Mouse (Mus musculus): Measurements from ENCODE around the gene Ptma.

Gene Ptma

DNA sequence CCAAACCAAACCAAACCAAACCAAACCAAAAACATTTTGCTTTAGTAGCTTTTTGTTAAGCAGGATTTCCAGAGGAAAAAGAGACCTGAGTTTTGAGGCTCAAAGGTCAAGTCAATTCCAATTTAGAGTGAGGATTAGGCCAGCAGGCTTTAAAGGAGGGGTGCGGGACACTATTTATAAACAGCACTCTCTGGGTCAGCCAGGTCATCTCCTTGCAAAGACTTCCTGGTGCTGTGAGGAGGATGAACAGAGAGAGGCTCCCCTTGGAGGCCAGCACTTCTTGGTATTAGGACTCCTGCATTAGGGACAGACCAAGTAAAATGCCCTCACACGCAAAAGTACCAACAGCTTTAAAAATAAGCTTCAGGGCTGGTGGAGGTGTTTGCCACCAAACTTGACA, 25.4 kb downstream of the Ptma start:
- no peak for DNase-seq

DNA sequence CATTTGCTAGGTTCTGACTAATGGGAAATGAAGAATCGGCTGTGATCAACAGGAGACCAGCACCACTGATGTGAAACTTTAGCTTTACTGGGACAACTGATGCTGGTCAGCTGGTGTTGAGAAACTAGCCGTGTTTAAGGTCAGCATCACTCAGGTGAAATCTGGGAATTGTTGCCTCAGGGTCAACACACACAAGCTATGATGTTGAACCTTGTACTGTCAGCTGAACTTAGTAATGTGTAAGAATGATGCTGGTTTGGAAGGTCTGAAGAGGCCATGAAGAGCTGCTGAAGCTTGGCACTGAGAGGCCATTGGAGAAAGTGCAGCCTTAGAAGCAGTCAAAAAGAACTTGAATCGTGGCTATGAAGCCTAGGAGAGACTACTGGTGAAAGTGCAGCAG, 29.1 kb downstream of the Ptma start:
- no peak for DNase-seq

DNA sequence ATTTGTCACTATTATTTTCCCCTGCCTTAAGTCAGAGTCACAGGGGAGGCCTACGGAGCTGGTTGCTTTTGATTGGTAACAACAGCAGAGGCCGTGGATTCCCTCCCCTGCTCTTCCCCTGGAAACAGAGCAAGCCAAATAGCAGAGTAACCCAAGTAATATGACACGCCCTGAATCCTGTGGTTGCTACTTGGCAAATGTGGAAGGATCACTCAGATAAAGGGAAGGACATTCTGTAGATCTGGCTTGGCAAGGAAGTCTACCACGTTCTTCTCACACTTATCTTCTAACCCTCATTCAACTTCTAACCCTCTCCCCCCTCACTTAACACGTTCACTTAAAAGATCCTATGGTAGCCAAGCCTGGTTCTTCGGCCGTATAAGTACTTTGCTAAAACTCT, 31.3 kb downstream of the Ptma start:
- DNase-seq: no peak

DNA sequence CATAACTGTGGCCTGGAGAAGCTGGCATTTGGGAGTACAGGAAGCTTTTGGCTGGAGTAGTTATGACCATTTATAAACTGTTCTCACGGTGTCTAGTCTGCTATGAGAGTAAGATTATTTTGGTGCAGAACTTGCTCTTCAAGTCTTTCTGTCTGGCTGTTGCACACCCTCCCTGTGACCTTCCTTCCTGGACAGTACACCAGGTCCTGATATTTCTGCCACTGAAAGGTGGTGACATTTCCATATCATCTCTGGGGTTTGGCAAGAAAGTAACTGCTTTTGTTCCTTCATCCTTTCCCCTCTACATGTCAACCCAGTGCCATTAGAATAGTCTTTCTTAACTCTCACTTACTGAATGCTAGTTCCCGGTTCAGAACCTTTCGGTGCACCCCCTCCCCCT, 32.7 kb downstream of the Ptma start:
- no peak for DNase-seq

DNA sequence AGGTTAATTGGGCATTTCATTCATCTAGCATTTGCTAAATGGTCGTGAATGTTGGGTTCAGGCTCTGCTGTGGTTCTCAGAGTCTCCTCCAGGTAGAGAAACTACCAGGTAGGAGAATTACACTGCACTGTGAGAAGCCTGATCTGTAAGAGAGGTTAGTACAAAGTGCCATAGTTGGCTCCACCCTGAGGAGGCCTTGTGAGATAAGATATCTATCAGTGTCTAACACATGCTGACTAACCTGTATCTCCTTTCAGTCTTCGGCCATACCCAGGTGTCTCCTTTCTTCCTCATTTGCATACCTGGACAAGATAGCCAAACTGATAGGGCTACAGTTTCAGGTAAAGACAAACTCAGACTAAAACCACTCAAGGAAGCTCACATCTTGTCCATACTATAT, 36.1 kb downstream of the Ptma start:
- DNase-seq: no peak

DNA sequence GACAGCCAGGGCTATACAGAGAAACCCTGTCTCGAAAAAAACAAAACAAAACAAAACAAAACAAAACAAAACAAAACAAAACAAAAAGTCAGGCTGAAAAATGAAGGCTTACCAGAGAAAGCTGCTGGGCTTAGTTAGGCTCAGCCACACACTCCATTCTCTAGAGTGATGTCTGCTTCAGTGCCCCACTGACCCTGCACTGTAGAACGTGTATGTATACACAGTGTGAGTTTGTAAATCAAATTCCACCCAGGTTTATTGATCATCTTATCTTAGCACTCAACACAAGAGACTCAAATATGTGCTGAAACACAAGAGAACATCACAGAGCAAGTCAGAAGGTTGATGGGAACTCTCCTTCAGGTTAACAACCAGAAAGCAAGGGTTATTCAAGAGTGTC, 41.9 kb downstream of the Ptma start:
- DNase-seq: no peak

DNA sequence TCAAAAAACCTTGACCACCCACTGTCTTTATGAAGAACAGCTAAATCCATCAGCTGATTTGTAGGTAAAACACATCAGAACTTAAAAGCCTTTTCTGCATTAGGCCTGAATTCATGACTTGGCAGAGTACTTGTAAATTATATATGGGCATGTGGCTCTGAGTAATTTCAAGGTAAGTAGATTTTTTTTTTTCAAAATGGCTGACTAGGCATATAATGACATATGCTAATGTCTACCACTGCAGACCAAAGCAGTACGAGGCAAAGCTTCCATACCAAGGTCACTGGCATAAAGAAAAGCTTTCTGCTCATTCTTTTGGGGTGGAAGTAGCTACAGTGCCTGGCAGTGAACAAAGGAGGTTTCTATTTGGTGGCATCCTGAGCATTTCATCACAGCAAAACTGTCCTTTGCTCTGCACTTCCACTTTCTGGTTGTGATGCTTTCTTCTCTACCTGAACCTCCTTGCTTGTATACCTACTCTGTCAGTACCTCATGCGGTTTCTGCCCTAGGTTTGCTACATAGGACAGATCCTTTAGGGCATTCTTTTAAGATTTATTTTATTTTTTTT, 42.9 kb downstream of the Ptma start:
- DNase-seq: no peak

DNA sequence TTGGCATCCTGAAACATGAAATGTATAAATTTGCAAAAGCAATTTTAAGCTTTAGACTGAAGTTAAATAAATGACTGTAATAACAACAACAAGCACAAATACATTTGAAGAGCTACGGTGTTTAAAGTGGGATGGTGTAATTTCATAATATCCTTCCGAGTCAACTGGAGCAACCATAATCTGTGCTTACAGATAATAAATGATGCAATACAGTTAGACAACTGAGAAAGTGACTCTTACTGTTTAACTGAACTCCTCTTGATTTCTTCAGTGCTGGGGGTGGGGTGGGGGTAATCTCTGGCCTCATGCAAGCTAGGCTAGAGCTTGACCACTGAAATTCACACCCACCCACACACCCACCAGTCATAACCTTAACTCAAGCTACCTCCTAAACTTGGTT, 44.9 kb downstream of the Ptma start:
- no peak for DNase-seq

DNA sequence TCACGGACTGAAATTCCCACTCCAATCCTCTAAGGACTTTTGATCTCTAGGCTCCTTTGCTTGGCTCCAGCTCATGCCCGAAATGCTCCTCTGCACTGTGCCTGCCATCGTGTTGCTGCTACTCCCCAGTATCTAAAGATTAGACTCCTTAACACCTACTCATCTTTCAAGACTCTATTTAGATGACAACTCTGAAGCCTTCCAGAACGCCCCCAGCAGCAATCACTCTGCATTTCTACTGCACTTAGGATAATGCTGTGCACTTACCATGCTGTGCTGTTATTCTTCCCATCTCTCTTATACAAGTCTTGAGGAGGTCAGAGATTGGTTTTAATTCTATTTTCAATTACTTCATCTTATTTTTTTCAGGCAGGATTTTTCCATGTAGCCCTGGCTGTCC, 45.4 kb downstream of the Ptma start:
- DNase-seq: no peak
